Mouse (Mus musculus): ENCODE data around the gene Sirt6. TPM values are rescaled to one million over a fixed set of nuclear protein-coding genes. Genes with fewer than 3 reads are reported as not detected.

The Sirt6 gene
- polyA plus RNA-seq, 1 experiment, result 20.8 TPM

- no peak overlapping the region for H3ac ChIP-seq (ENCODE audit: control insufficient read depth, insufficient read length, low read depth)
- no peaks in the 10 kb centered on the region for H3K36me3 ChIP-seq (ENCODE audit: control insufficient read depth, insufficient read depth)
- no peak overlapping the region for H3K4me3 ChIP-seq (ENCODE audit: insufficient read depth, poor library complexity, severe bottlenecking)
- no peaks in the 10 kb centered on the region for H3K79me3 ChIP-seq (ENCODE audit: low read depth)
- H3K79me2 ChIP-seq (ENCODE audit: control insufficient read depth, insufficient read depth), result no peaks in the 10 kb centered on the region
- no peak for TF ChIP-seq MYOG (IDR thresholded peaks at IDR 0.05; ENCODE audit: control insufficient read depth, extremely low read depth, insufficient read length)
- TF ChIP-seq MYOD1 (IDR thresholded peaks at IDR 0.05; ENCODE audit: control insufficient read depth, insufficient read length, low read depth), result no peak
- TF ChIP-seq CEBPB (IDR thresholded peaks at IDR 0.05; ENCODE audit: low read depth), result no peak
- TF ChIP-seq USF1 (IDR thresholded peaks at IDR 0.05; ENCODE audit: low read depth), result no peak
- no peak for TF ChIP-seq MAX (IDR thresholded peaks at IDR 0.05)
- peak; percentile 78 for TF ChIP-seq CTCF (IDR thresholded peaks at IDR 0.05; ENCODE audit: control insufficient read depth, insufficient read depth, insufficient read length)
- TF ChIP-seq FOSL1 (IDR thresholded peaks at IDR 0.05; ENCODE audit: insufficient read depth, low read length, poor library complexity, severe bottlenecking), result no peak
- H3K27me3 ChIP-seq (ENCODE audit: control insufficient read depth, insufficient read depth, insufficient read length), result no peaks in the 10 kb centered on the region
Observed at GRCm38 (mm10) chr10:81604968-81605665, 22.5 kb downstream of the Sirt6 start.

- no peaks in the 10 kb centered on the region for H3K27me3 ChIP-seq (ENCODE audit: control insufficient read depth, insufficient read depth, insufficient read length)
- TF ChIP-seq FOSL1 (IDR thresholded peaks at IDR 0.05; ENCODE audit: insufficient read depth, low read length, poor library complexity, severe bottlenecking) (no peak), MYOG (IDR thresholded peaks at IDR 0.05; ENCODE audit: control insufficient read depth, extremely low read depth, insufficient read length) (no peak), MYOD1 (IDR thresholded peaks at IDR 0.05; ENCODE audit: control insufficient read depth, insufficient read length, low read depth) (no peak), MAX (IDR thresholded peaks at IDR 0.05) (no peak), CTCF (IDR thresholded peaks at IDR 0.05; ENCODE audit: control insufficient read depth, insufficient read depth, insufficient read length) (no peak), USF1 (IDR thresholded peaks at IDR 0.05; ENCODE audit: low read depth) (no peak), CEBPB (IDR thresholded peaks at IDR 0.05; ENCODE audit: low read depth) (no peak)
- H3K36me3 ChIP-seq (ENCODE audit: control insufficient read depth, insufficient read depth), result no peaks in the 10 kb centered on the region
- no peaks in the 10 kb centered on the region for H3K79me2 ChIP-seq (ENCODE audit: control insufficient read depth, insufficient read depth)
- no peak overlapping the region for H3K4me3 ChIP-seq (ENCODE audit: insufficient read depth, poor library complexity, severe bottlenecking)
- H3K79me3 ChIP-seq (ENCODE audit: low read depth), result no peaks in the 10 kb centered on the region
- no peak overlapping the region for H3ac ChIP-seq (ENCODE audit: control insufficient read depth, insufficient read length, low read depth)
Observed at GRCm38 (mm10) chr10:81604019-81604967, 23.3 kb downstream of the Sirt6 start.

GRCm38 (mm10) chr10:81602741-81603151 is 24.9 kb downstream of the Sirt6 start:
- H3K36me3 ChIP-seq (ENCODE audit: control insufficient read depth, insufficient read depth), result no peaks in the 10 kb centered on the region
- no peaks in the 10 kb centered on the region for H3K27me3 ChIP-seq (ENCODE audit: control insufficient read depth, insufficient read depth, insufficient read length)
- TF ChIP-seq CTCF (IDR thresholded peaks at IDR 0.05; ENCODE audit: control insufficient read depth, insufficient read depth, insufficient read length) (peak; percentile 22), FOSL1 (IDR thresholded peaks at IDR 0.05; ENCODE audit: insufficient read depth, low read length, poor library complexity, severe bottlenecking) (no peak)
- no peak overlapping the region for H3ac ChIP-seq (ENCODE audit: control insufficient read depth, insufficient read length, low read depth)
- H3K4me3 ChIP-seq (ENCODE audit: insufficient read depth, poor library complexity, severe bottlenecking), result no peak overlapping the region
- H3K79me2 ChIP-seq (ENCODE audit: control insufficient read depth, insufficient read depth), result no peaks in the 10 kb centered on the region
- no peaks in the 10 kb centered on the region for H3K79me3 ChIP-seq (ENCODE audit: low read depth)

- Histone ChIP-seq H3K79me3 (ENCODE audit: low read depth) (no peaks in the 10 kb centered on the region), H3K27me3 (ENCODE audit: control insufficient read depth, insufficient read depth, insufficient read length) (no peaks in the 10 kb centered on the region), H3K79me2 (ENCODE audit: control insufficient read depth, insufficient read depth) (no peaks in the 10 kb centered on the region), H3K36me3 (ENCODE audit: control insufficient read depth, insufficient read depth) (no peaks in the 10 kb centered on the region), H3K4me3 (ENCODE audit: insufficient read depth, poor library complexity, severe bottlenecking) (no peak overlapping the region), H3ac (ENCODE audit: control insufficient read depth, insufficient read length, low read depth) (no peak overlapping the region)
- TF ChIP-seq FOSL1 (IDR thresholded peaks at IDR 0.05; ENCODE audit: insufficient read depth, low read length, poor library complexity, severe bottlenecking) (no peak), CEBPB (IDR thresholded peaks at IDR 0.05; ENCODE audit: low read depth) (no peak), USF1 (IDR thresholded peaks at IDR 0.05; ENCODE audit: low read depth) (no peak), MYOG (IDR thresholded peaks at IDR 0.05; ENCODE audit: control insufficient read depth, extremely low read depth, insufficient read length) (no peak), MYOD1 (IDR thresholded peaks at IDR 0.05; ENCODE audit: control insufficient read depth, insufficient read length, low read depth) (no peak), MAX (IDR thresholded peaks at IDR 0.05) (no peak), CTCF (IDR thresholded peaks at IDR 0.05; ENCODE audit: control insufficient read depth, insufficient read depth, insufficient read length) (no peak)
Observed at GRCm38 (mm10) chr10:81601396-81601905, 26.1 kb downstream of the Sirt6 start.

DNA sequence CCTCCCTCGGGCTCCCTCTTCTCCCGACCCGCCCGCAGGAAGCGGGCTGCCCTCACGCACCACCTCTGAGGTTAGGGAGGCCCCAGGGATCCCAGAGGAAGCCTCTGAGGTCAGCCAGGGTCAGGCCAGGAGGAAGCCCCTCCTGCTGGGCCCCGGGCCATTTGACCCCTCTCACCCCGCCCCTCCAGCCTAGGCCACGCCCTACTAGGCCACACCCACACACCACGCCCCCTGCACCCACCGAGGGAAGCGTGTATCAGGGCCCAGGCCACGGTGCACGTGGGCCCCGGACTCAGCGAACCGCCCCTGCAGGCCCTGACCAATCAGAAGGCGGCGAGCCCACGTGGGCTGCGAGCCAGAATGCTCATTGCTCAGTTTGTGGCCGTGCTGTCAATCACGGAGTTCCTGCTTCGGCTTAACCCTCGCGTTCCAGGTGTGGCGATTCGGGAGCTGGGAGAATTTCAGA is 26.8 kb downstream of the Sirt6 start, which contains the start of gene Tle6:
Gene Tle6 (minus strand): TSS at position 336 of the 466 bp plus-strand sequence.
- TF ChIP-seq FOSL1 (IDR thresholded peaks at IDR 0.05; ENCODE audit: insufficient read depth, low read length, poor library complexity, severe bottlenecking), result no peak
- TF ChIP-seq USF1 (IDR thresholded peaks at IDR 0.05; ENCODE audit: low read depth), result peak; percentile 79
- no peak for TF ChIP-seq MYOG (IDR thresholded peaks at IDR 0.05; ENCODE audit: control insufficient read depth, extremely low read depth, insufficient read length)
- Histone ChIP-seq H3K79me3 (ENCODE audit: low read depth) (no peaks in the 10 kb centered on the region), H3K4me3 (ENCODE audit: insufficient read depth, poor library complexity, severe bottlenecking) (no peak within 1 kb of the TSS), H3K27me3 (ENCODE audit: control insufficient read depth, insufficient read depth, insufficient read length) (no peaks in the 10 kb centered on the region), H3K36me3 (ENCODE audit: control insufficient read depth, insufficient read depth) (no peaks in the 10 kb centered on the region), H3ac (ENCODE audit: control insufficient read depth, insufficient read length, low read depth) (no peak within 1 kb of the TSS), H3K79me2 (ENCODE audit: control insufficient read depth, insufficient read depth) (no peaks in the 10 kb centered on the region)
